Mouse (Mus musculus): ENCODE measurements at regions not wholly inside any gene's neighbourhood (a gene's known extent, or its start where the extent isn't known, plus 50 kb on each side); places are given as distances from the start of the nearest gene placed in this dataset.

DNA sequence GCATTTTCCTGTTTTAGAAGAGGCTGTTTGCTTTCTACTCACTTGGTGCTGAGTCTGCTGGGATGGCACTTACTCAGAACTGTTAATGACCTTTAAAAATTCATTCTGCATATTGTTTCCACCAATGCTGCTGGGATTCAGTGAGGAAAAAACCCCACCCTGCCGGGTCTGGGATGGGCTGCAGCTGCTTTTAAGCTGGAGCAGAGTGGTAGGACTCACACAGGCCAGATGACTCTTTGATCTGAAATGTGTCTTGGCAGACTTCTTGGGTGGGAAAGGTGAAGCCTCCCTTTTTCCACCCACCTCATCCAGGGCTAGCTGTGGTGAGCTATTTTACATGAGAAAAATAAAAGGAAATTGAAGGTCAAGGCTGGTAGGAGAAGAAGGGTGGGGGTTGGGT lies 56.4 kb upstream of the Ddhd1 start:
- DNase-seq, result peak in 1 of 2 experiments; percentile 21

DNA sequence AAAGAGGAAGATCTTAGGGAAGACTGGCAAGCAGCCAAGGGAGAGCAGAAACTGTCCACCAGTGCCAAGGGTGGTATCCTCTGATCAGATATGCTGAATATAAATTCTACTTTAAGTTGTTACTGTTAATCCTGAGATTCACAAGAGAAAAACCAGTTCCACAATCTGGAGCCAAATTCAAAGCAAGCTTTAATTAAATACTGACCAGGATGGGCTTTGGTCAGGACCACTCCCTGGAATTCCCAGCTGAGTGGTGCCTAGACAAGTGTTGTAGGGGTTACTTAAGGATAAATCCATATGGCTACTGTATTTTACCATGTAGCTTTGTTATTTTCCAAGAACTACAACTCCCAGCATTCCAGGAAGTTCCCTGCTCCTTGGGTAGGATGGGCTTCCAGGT lies 56.8 kb upstream of the Ddhd1 start:
- DNase-seq, result no peak

DNA sequence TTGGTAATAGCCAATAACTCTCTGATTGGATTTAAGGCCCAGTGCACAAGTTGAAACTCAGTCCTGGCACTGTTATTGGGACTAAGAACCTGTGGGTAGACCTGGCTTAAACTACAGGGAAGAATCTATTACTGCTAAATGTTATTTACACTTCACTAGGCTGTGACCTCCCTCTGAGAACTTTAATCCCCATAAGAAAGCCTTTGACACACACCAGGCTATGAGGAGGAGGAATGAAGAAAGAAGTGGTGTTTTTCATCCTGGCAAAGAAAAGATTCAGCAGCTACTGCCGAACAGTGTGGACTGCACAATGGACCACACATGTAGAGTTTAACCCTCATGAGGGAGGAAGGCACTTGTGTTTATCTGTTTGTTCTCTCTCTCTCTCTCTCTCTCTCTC lies 58.2 kb upstream of the Ddhd1 start:
- DNase-seq, result no peak

DNA sequence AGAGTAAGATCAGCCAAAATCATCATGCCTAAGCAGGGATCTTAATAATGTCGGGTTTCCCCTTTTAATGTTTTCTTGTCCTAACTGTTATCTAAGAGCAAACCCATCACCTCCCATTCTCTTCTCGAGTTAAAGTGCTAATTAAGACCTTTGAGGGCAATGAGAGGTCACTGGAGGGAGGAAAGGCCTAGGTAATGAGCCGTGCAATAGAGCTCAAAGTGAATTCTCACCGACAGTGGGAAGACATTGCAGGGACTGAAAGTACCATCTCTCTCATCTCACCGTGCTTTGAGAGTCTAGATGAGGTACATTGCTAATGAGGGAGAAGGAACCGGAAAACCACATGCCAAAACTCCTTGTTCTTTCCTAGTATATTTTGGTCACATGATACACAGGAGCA lies 64.9 kb upstream of the Ddhd1 start:
- DNase-seq, result no peak

DNA sequence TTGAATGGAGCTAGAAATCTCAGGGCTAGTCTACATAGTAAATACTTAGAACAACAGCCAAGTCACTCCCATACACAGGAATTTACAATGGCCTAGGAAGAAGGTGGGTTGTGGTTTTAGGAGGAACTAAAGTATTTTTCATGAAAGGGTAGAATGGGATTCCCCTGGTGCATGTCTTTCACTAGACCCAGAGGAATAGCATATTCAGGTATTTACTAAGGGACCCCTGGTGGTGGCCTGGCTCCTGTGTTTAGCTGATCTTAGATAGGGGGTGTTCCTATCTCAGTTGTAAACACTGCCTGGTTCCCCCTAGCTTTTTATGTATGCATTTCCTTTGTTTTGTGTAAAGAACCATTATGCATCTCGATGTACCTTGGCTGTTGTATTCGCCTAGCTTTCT lies 66.4 kb upstream of the Ddhd1 start:
- DNase-seq, result no peak

DNA sequence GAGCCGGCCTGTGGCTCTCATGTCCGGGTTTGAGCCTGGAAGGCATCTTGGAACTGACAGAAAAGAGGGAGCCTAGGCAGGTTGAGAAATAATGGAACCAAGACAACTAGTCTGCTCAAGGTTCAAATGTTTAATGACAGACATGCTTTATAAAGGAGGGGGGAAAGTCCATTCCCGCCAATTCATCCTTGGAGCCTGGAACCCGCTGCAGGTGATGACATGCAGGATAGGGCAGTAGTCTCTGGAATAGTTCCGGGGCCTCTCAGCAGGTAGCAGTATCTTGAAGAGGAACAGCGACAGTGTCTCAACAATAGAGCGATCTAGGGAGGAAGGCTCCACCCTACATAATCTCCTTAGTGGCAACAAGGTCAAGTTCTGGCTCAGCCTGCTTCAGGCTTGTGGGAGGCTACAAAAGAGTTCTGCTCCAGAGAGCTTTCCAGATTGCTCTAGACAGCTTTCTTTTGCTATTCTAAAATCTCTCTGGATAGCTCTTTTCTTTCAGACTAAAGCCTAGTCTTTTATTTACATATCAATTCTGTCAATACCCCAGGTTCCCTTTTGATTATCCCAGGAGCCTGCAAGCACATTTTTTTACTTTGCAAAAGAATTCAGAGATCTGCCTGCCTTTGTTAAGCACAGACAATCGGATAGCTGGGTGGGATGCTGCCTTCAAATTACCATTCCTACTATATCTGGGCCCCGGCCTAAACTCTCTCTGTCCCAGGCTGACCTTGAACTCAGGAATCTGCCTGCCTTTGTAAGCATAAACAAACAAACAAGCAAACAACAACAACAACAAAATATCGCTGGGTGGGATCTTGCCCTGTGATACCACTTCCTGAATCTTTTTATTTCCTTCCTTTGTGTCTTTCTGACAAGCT lies 76.8 kb upstream of the Ddhd1 start:
- no peak for DNase-seq

DNA sequence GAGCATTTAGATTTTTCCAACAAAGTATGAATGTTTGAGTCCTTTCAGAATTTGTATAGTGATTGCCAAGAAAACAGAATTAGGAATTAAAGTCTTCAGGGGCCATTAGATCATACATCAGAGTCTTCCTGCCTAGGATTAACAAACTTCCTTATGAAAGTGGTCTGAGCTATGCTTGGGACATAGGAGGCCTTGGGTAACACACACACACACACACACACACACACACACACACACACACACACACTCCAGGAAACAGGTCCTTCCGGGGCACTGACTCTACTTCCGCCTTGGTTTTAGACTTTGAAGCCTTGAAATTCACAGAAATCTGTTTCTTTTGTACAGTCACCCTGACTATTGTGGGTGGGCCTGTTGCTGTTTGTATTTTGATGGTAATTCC lies 80.0 kb upstream of the Ddhd1 start:
- no peak for DNase-seq

DNA sequence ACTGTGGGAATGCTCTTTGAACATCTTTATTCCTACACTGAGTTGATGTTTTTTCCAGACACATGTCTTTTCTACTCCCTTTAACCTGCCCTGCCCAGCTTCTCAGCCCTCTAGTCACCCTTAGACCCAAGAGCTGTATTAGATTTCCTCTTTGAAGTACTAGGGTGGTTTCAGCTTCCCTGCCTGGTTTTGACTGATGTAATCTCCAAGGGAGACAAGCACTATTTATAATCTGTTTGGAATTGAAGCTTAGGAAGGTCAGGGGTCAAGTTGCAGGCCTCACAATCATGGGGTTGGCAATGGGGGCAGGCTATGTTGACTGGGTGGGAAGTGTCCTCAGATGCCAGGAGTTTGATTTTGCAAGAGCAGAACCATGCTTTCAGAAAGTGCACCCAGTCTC lies 81.7 kb upstream of the Ddhd1 start:
- DNase-seq, result peak in 1 of 2 experiments; percentile 35

DNA sequence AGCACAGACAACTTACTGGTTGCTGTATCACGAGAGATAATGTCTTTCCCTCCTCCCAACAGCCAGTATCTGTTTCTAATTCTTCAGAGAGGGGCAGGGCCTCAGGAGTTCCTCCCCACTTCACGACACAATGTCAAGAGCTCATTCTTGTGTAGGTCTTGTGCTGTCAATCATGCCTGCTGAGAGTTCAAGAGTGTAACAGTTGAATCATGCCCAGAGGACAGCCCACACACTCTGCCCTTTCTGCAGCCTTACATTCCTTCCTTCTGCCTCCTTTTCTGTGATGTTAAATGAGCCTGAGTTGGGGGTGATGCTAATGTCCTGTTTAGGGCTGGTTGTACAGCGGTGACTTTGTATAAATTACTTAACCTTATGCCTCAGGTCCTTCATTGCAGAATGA lies 82.7 kb upstream of the Ddhd1 start:
- no peak for DNase-seq

DNA sequence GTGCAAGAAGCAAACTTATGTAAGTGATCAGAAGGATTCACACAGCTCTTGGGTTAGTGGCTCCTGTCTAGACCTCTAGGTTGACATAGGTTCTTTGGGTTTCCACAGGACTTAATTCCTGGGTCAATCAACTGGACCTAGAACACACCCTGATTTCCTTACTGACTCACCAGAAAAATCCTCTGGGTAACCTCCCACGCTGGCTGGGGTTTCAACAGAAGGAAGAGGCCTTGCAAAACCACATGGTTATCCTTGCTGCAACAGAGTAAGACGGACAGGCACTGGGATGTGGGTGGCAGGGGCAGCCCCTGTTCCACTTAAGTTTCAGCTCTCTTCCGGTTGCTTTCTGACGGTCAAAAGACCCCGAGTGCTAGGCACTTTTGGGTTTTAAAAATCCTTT lies 88.2 kb upstream of the Ddhd1 start:
- no peak for DNase-seq

DNA sequence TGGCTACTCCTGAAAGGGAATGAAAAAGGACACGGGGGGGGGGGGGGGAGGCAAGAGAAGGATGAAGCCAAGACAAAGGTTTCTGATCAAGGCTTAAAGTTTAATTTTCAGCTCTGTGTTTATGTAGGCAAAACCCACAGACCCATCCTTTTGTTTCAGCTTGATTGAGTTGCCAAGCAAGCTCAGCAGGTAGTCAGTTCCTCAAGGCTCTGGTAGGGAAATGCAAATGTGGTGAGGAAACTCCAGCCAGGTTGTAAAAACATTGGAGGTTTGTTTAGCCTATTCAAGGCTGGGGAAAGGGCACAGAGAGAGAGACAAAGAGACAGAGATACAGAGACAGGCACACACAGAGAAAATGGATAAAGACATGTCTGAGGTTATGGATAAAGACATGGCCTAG lies 99.4 kb upstream of the Ddhd1 start:
- DNase-seq, result no peak

DNA sequence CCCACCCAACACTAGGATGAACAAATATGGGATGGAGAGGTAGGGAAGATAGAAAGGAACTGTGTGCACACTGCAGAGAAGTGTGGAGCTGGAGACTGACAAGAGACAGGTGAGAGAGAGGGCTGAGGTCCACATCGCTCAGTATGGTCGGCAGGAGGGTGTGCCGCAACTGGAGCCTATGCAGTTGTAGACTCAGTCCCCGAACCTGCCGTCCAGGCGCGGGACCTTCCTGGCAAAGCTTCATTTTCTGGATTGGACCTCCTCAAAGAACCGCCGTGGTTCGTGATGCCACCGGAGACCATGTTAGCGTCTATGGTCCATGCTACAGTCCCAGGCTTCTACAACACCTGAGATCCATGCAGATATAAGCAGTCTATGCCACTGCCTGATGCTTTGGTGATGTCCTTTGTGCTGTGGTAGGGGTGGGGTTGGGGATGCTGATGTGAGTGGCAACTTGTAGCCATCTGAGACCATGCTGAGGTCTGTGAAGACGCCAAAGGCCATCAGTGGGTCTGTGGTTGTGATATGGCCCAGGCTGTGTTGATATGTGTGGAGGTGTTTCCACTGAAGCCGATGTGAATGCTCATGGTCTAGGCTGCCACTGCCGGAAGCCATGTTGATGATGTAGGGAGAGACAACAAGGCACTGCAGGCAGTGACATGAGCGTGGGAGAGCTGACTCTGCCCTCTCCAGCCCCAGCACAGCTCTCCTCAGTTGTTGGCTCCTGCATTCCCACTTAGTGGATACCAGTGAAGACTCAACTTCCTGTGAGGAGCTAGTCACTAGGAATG lies 103.1 kb upstream of the Ddhd1 start:
- DNase-seq, result no peak

DNA sequence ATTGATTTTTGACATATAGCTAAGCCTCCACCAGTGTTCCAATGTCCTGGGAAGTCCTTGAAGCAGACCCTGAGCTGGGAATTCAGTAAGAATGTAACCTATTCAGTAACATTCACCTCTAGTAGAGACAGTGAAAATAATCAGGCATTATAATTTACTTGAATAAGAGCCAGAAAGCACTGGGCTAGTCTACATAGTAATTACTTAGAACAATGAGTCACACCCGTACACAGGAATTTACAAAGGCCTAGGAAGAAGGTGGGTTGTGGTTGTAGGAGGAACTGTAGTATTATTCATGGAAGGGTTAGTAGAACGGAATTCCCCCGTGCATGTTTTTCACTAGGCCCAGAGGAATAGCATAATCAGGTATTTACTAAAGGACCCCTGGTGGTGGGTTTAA lies 106.3 kb upstream of the Ddhd1 start:
- no peak for DNase-seq

DNA sequence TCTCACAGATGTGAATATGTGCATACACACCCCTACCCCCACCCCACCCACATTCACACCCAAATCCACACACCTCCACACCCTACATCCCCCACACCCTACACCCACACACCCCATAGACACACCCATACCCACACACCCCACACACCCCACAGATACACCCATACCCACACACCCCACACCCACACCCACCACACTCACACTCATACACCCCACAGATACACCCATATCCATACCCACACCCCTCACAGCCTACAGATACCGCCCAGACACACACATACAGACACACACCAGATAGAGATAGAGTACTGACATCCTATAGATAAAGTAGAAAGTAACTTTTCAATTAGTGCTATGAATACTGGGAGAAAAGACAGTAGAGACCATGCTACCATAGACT lies 108.6 kb upstream of the Ddhd1 start:
- no peak for DNase-seq

DNA sequence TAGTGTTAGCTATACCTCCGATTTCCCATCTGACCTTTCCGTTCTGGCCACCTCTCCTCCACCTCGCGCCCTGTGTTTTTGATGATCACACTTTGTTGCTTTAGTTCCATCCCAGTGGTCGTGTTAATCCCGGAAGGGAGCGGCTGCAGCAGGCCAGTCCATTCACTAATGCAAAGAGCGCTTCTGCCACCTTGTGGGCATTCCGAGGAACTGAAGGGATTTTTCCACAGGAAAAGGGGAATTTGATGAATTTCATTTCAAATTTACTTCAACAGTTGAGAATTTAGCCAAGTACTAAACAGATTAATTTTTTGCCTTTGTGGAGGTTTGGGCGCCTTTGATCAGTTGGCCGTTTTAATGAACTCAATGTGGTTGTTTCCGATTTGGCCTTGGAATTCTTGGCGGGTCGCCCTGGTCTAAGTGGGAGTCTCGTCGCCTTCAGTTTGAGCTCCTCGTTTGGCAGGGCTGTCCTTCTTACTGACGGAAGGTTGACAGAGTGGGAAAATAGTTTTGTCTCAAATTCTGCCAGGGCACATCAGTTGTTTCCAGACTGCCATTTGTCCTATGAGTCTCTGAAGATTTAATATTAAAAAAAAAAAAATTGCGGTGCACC lies 114.8 kb upstream of the Ddhd1 start:
- DNase-seq, result peak; percentile 51 to 78

DNA sequence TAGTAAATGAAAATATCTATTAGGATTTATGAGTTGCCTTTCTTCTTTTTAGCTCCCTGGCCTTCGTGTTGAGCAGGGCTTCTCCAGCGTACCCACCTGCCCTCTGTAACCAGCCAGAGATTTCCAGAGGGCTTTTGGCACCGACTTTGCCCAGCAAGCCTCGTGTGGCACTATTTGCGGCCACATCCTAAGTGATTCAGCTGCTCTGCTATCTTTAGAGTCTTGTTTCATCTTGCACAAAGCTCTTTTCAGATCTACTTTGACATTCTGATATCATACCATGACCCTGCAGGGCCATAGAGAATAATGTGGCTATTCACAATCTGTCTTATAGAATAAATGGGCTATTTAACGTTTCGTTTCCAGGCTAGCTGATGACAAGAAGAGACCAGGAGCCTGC lies 115.4 kb upstream of the Ddhd1 start:
- DNase-seq, result peak in 1 of 2 experiments; percentile 17

DNA sequence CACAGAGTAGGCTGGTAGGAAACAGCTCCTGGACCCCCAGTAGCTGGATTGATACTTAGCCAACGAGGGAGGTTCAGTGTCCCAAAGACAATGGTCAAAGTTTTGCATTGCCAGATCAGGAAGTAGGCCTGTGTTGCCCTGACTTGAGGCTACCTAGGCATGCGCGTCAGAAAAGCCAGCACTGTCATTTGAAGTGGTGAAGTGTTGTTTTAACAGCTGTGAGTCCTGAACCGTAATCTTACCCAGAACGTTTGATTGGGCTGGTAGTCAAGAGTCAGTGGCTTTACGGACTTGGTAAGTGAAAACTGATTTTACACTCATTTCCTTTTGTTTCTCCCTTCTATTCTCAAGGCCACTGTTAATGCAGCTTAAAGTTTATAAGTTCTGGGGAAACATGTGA lies 123.9 kb upstream of the Ddhd1 start:
- no peak for DNase-seq

DNA sequence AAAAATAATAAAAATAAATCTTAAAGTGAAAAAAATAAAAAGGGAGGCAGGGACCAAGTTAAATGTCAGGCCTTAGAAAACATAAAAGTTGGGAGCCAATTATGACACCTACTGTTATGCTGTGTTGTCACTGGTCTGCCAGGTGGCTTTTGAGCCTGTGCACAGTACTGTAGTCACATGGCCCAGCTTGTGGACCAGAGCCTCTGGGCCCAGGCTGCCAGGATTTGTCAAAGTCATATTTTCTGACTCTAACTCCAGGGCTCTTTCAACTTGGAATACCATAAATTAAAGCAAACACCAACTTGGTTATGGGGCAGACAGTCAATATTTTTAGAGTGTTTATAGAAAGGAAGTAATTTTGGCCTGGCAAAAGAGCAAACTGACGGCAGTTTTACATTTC lies 137.0 kb upstream of the Ddhd1 start:
- DNase-seq, result no peak

DNA sequence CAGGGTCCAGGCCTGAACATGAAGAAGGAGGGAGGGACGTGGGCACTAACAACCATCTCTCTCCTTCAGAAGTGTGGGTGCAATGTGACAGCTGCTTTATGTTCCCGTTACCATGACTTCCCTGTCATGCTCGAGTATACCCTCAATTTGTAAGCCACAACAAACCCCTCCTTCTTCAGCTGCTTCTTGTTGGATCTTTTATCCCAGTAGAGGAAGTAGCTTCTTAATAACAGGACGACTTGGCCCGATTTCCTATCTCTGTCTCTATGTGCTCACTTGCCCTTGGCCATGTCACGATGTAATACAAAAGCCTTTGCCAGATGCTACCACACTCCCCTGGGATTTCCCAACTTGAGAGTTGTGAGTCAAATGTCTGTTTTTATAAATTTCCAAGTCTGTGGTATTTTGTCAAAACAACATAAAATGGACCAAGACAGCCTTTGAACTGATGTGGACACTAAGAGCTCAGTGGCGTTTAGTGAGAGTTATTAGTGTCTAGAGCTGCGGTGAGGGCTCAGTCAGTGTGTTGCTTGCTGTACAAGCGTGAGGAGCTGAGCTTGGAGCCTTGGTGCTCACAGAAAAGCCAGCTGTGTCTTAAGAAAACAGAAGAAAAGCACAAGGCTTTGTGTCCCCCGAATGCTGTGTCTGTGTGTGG lies 138.8 kb upstream of the Ddhd1 start:
- peak; percentile 58 to 72 for DNase-seq

DNA sequence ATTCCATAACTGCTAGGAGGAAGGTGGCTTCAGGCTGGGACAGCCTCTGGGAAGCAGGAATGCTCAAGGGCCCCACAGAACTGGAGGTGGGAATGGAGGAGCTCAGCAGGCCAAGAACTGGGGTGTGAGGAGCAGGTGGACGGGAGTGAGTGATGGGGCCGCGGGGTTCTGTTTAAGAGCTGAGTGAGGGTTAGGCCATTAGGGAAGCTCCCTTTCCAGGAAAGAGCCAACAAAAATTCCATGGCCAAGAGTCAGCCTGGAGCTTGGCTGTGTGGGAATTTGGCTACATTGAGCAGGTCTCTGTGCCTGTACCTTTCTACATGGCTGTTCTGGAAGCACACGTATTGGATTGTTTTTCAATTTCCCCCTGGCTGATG lies 139.4 kb upstream of the Ddhd1 start:
- DNase-seq, result peak; percentile 18

DNA sequence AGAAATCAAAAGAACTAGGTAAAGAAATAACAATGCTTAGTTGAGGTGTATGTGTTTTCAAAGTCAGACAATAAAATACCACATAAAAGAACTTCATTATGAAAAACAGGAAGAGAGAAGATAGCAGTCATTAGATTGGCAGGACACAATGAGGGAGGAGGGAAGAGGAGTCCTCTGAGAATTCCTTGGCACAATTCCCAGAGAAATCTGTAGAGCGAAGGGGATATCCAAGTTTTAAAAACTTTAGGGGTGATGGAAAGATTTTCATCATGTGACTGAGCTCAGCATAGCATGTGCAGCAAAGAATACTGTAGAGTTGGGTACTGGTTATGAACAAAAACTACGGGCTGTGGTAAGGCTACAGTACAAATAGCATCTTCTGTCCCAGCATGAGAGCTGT lies 141.3 kb upstream of the Ddhd1 start:
- DNase-seq, result peak in 1 of 2 experiments; percentile 10

DNA sequence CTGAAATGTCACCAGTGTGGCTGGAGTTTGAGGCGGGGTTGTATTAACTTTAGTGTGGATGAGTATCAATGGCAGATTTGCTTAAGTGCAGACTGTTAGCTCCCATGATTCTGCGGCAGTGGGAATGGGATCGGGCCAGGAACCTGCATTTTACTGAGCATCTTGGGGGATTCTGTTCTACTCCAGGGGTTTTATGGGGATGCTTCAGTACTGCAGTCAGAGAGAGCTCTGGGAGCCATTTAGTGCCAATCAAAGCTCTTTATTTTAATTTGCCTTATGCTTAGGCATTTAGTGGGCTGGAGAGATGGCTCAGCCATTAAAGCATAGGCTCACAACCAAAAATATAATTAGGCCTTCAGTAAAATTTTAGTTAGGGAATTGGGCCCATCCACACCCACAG lies 148.0 kb upstream of the Ddhd1 start:
- DNase-seq, result no peak
